Mouse (Mus musculus) erythroblast, embryonic 14.5 days (primary cell): Measurements from ENCODE around the gene Mtss1l.

Experiments
- GATA1 ChIP-seq: IDR thresholded peaks from 2 replicates; pipeline ENCODE4 v1.6.1; 2012; ENCODE audit warnings: low read length, inconsistent platforms, mixed read lengths
- TAL1 ChIP-seq: IDR thresholded peaks from 3 replicates; pipeline ENCODE4 v1.6.1; 2012; ENCODE audit warnings: low read length, inconsistent platforms, mixed read lengths

GRCm38 (mm10) chr8:110719898-110720653, 1.2 kb upstream of the Mtss1l start:
- TF ChIP-seq TAL1 (no peak), GATA1 (no peak)
